Mouse (Mus musculus) embryonic fibroblast, embryonic 13.5 days (primary cell): ENCODE measurements around the gene A130010J15Rik.

ENCODE experiments used
- CTCF ChIP-seq: IDR thresholded peaks from 2 replicates; pipeline ENCODE4 v1.5.1; 2011; ENCODE audit warnings: mild to moderate bottlenecking, control low read depth, low read length, moderate library complexity, borderline replicate concordance; ENCODE audit not compliant: insufficient read depth
- POLR2A ChIP-seq: IDR thresholded peaks from 2 replicates; pipeline ENCODE4 v1.6.1; 2011; ENCODE audit warnings: low read depth, mild to moderate bottlenecking, control low read depth, low read length, moderate library complexity

DNA sequence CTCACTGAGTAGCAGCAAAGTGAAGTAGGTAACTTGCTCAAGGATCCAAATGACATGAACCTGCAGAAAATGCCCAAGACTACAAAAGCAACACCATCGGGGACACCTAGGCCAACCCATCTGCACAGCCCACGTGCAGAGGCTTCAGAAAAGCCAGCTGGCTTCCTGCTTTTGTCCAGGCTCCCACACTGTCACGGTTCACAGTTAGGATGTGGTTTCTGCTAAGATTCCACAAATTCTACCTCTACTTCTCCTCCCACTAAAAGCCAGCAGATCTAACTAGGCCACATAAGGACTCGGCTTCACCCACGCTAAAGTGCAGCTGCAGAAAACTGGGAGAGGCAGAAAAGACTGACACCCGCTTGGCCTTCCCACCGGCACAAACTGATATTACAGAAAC is 45.1 kb upstream of the A130010J15Rik start:
- TF ChIP-seq POLR2A = no peak
- no peak for TF ChIP-seq CTCF
